Mouse (Mus musculus) liver, adult 2 months (tissue): ENCODE data around the gene Nrxn3. TPM values are rescaled to one million over a fixed set of nuclear protein-coding genes. Genes with fewer than 3 reads are reported as not detected.

Source experiments
- DNase-seq: peaks from one replicate; pipeline ENCODE4 v3.0.0-alpha.2; 2011; ENCODE audit warnings: low read depth, low spot score; ENCODE audit errors: extremely low read depth
- H3K27ac ChIP-seq: fragments of 200-500 bp; replicated peaks from 2 replicates; pipeline ENCODE4 v1.5.1; 2012; ENCODE audit warnings: low read depth, mild to moderate bottlenecking, control low read depth, inconsistent platforms, low read length; ENCODE audit not compliant: insufficient read depth
- H3K27me3 ChIP-seq: fragments of 200-500 bp; 2 replicates; pipeline ENCODE4 v1.6.1; 2012; ENCODE audit warnings: mild to moderate bottlenecking, moderate library complexity, low read length, inconsistent platforms; ENCODE audit not compliant: control insufficient read depth, insufficient read depth
- H3K36me3 ChIP-seq: fragments of 200-500 bp; 2 replicates; pipeline ENCODE4 v1.6.1; 2012; ENCODE audit warnings: low read length, inconsistent platforms; ENCODE audit not compliant: control insufficient read depth, insufficient read depth
- H3K4me1 ChIP-seq: fragments of 200-500 bp; 2 replicates; pipeline ENCODE4 v1.6.1; 2011; ENCODE audit warnings: low read length; ENCODE audit not compliant: control insufficient read depth, insufficient read depth
- H3K4me3 ChIP-seq: fragments of 200-500 bp; 2 replicates; pipeline ENCODE4 v1.5.1; 2011; ENCODE audit warnings: low read depth, mild to moderate bottlenecking, control low read depth, low read length, moderate library complexity; ENCODE audit not compliant: insufficient read depth
- H3K79me2 ChIP-seq: fragments of 200-500 bp; 2 replicates; pipeline ENCODE4 v1.6.1; 2012; ENCODE audit warnings: inconsistent platforms, mild to moderate bottlenecking, low read length, moderate library complexity; ENCODE audit not compliant: control insufficient read depth, insufficient read depth
- H3K9ac ChIP-seq: fragments of 200-500 bp; 2 replicates; pipeline ENCODE4 v1.6.1; 2012; ENCODE audit warnings: low read depth, mild to moderate bottlenecking, control low read depth, inconsistent platforms, low read length
- CTCF ChIP-seq: fragments of 200-500 bp; IDR thresholded peaks from 2 replicates; pipeline ENCODE4 v1.5.1; 2011; ENCODE audit warnings: low read depth, low read length, control low read depth
- POLR2A ChIP-seq: fragments of 200-500 bp; IDR thresholded peaks from 2 replicates; pipeline ENCODE4 v1.6.1; 2011; ENCODE audit warnings: low read length, control low read depth; ENCODE audit not compliant: insufficient read depth; ENCODE audit errors: extremely low read depth
- WGBS: fragments of 180-500 bp; shearing (Covaris S2); methylation state at CpG from one replicate; pipeline ENCODE4 v1.1.7; 2018; 5-methylcytosine and 5-hydroxymethylcytosine counted together
- polyA plus RNA-seq: library from polyadenylated mRNA; depleted of rRNA; stranded (reverse); fragments of >200 nt; gene quantifications from 2 replicates; pipeline ENCODE4 v1.2.3, GENCODE M21; 2012
- total RNA-seq: library from RNA; depleted of rRNA; stranded (reverse); fragments of >200 nt; gene quantifications from 2 replicates; pipeline ENCODE4 v1.2.3, GENCODE M21; 2014

Nrxn3 gene
- total and polyA plus RNA-seq, 2 experiments = 0.18 to 0.31 TPM

DNA sequence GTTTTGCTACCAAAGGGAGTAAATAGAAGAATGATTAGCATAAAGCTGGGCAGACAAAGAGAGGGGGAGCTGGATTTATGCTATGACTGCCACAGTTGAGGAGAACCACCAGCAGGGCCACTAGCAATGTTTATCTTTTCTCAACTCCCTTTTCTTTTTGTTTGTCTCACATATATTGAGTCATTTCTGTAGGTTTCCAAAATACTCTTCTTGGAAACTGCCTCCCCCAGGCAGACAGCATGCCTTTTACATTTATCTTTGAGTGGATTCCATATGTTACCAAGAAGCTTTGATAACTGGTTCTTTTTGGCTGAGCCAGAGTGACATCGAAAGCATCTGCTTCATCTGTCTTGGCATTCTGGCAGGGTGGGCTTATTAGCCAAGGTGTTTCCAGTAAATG is 587.5 kb downstream of the Nrxn3 start:
- 83% methylated on average over 1 of the region's 1 CpGs for WGBS
- DNase-seq = no peak
- no peak for TF ChIP-seq POLR2A
- no peak for TF ChIP-seq CTCF
- no peaks in the 10 kb centered on the region for H3K27me3 ChIP-seq
- H3K4me1 ChIP-seq = no peaks in the 10 kb centered on the region
- H3K27ac ChIP-seq = no peak overlapping the region
- no peak overlapping the region for H3K9ac ChIP-seq
- H3K4me3 ChIP-seq = no peak overlapping the region
- H3K79me2 ChIP-seq = no peaks in the 10 kb centered on the region
- H3K36me3 ChIP-seq = no peaks in the 10 kb centered on the region

DNA sequence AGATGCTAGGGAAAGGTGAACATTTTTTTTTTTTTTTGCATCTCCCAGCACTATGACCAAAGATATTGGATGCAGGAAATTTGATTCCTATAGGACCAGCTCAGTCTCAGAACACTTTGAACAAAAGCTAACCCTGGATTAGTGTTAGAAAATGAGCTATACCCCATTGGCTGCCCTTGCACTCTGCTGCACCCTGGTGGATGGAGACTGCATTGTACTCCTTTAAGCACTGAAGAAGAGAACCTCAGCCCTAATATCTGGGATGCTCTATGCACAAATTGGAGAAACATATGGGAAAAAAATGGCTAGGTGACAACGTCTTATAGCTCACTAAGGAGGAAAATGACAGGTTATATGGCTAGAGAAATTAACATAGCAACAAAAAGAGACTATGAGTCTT is 589.9 kb downstream of the Nrxn3 start:
- Histone ChIP-seq H3K27me3 (no peaks in the 10 kb centered on the region), H3K27ac (no peak overlapping the region), H3K36me3 (no peaks in the 10 kb centered on the region), H3K4me3 (no peak overlapping the region), H3K79me2 (no peaks in the 10 kb centered on the region), H3K4me1 (no peaks in the 10 kb centered on the region), H3K9ac (no peak overlapping the region)
- 28% methylated on average over 1 of the region's 1 CpGs for WGBS
- TF ChIP-seq POLR2A (no peak), CTCF (peak; percentile 49; the same call in 1 of the 2 replicates)
- DNase-seq = peak; percentile 3

DNA sequence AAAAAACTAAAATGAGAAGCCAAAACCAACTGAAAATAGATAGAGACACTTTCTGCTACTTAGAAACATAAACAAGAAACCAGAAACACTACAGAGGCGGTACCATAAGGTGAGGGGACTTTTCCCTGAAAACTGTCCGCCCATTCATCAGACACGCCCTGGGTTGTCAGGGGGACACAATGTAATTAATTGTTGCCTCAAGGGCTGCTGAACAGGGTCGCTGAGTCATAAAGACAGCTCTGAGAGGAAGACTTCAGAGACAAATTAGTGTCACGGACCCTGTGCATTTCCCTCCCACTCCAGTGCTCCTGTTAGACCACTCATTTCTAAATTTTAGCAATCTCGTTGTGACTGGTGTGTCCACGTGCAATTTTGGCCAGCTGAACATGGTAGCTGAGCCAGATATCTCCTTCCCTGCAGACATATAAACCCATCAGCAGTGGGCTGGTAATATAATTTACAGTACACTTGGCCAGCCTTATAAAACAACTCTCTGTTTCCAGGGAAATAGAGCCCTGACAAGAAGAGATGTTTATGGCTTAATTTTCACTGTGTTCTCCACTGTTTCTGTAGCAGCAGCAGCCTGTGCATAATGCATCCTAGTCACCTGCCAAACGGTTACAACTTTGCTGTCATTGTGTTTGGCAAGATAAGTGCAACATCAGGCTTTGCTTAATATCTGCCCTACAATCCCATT is 603.3 kb downstream of the Nrxn3 start:
- H3K4me1 ChIP-seq = no peaks in the 10 kb centered on the region
- no peaks in the 10 kb centered on the region for H3K27me3 ChIP-seq
- H3K27ac ChIP-seq = no peak overlapping the region
- H3K4me3 ChIP-seq = no peak overlapping the region
- TF ChIP-seq POLR2A (no peak), CTCF (no peak)
- no peak overlapping the region for H3K9ac ChIP-seq
- no peak for DNase-seq
- WGBS = 64% methylated on average over 8 of the region's 8 CpGs
- H3K36me3 ChIP-seq = no peaks in the 10 kb centered on the region
- H3K79me2 ChIP-seq = no peaks in the 10 kb centered on the region

DNA sequence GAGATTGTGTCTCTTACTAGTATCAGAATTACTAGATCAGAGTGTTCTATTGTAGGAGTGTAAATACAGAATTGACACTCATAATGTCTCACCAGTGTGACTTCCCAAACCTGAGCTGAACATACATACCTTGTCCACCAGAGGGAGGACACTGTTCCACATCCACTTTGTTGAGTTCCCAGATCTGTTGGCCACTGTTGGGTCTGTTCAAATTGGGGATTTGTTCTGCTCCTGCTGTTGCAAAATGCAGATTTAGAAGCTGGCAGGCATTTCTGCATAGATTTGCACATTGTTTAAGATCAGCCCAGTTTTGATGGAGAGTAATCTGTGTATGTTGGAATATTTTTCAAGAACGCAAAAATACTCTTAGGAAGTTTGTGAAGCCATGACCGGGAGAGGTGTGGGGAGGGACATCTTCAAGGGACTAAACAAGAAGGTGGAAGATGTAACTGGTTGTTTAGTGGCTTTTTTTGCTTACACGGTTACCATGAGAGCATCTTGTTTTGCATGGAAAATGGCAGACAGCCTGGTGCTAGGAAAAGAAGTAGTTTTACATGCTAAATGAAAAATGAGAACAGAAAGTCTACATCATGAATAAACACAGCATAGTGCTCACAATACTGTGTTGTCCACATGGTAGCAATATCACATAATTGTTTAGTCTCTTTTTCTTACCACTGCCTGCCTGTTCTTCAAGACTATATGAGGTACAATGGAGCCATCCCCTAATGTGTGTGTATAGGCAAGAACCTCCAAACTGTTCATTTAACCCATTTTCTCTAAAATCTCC is 609.0 kb downstream of the Nrxn3 start:
- Histone ChIP-seq H3K9ac (no peak overlapping the region), H3K27ac (no peak overlapping the region), H3K27me3 (no peaks in the 10 kb centered on the region), H3K4me3 (no peak overlapping the region), H3K36me3 (no peaks in the 10 kb centered on the region), H3K4me1 (no peaks in the 10 kb centered on the region), H3K79me2 (no peaks in the 10 kb centered on the region)
- DNase-seq = no peak
- 81% methylated on average over 3 of the region's 3 CpGs for WGBS
- TF ChIP-seq POLR2A (no peak), CTCF (no peak)

DNA sequence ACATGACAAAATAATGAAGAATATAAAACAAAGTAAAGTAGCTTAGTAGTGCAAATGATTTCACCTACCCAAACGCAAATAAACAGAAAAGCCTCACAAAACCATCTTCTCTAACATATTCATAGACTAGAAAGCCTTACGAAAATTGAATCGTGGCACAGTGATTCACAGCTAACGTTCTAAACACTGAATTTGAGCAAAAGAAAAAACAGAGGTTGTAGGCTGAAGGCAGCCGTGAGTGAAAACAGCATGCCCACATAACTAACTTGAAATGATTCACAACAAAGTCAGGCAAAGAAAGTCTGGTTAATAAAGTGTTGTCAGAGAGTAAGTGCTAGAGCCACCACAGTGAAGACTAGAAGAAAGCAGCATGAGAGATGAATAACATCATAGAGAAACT is 610.8 kb downstream of the Nrxn3 start:
- no peak overlapping the region for H3K27ac ChIP-seq
- 74% methylated on average over 5 of the region's 5 CpGs for WGBS
- H3K79me2 ChIP-seq = no peaks in the 10 kb centered on the region
- H3K9ac ChIP-seq = no peak overlapping the region
- no peaks in the 10 kb centered on the region for H3K4me1 ChIP-seq
- no peaks in the 10 kb centered on the region for H3K27me3 ChIP-seq
- DNase-seq = no peak
- TF ChIP-seq POLR2A (no peak), CTCF (no peak)
- H3K36me3 ChIP-seq = no peaks in the 10 kb centered on the region
- H3K4me3 ChIP-seq = no peak overlapping the region

DNA sequence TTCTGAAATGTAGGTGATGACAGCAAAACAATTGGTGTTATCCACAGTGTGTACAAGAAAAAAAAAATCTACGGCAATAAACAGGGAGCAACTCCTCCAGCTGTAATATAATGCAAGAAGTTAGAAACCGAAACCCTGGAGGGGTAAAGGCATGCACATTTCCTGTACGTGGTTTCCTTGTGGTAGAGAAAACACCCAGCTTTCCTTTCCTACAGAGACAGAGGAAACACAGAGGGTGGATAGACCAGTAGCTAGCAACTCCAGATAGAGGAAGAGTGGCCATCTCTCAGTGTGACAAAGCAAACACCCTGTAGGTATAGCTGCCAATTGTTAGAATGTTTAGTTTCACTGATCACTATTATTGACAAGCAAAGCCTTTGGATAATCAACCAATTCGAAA is 642.2 kb downstream of the Nrxn3 start:
- Histone ChIP-seq H3K36me3 (no peaks in the 10 kb centered on the region), H3K4me1 (no peaks in the 10 kb centered on the region), H3K9ac (no peak overlapping the region), H3K79me2 (no peaks in the 10 kb centered on the region), H3K27ac (no peak overlapping the region), H3K4me3 (no peak overlapping the region), H3K27me3 (no peaks in the 10 kb centered on the region)
- no peak for TF ChIP-seq CTCF
- TF ChIP-seq POLR2A = no peak
- 57% methylated on average over 4 of the region's 4 CpGs for WGBS
- DNase-seq = no peak
